Mouse (Mus musculus) adrenal gland, postnatal 0 days (tissue): Measurements from ENCODE around the gene Olfr178. TPM values are rescaled to one million over a fixed set of nuclear protein-coding genes. Genes with fewer than 3 reads are reported as not detected.

Source experiments
- polyA plus RNA-seq: library from polyadenylated mRNA; unstranded; fragments of >200 nt; fragmentation: Nextera tagmentation; extraction: Ambion mirVana; gene quantifications from 2 replicates; pipeline ENCODE4 v1.2.1, GENCODE M21; 2015

Gene Olfr178
- polyA plus RNA-seq = not detected in 2 replicates

GRCm38 (mm10) chr16:58891963-58892362 lies at the start of gene Olfr178:
Gene Olfr178, minus strand, starts transcription at chr16:58892063.

GRCm38 (mm10) chr16:58929292-58929691 lies 37.4 kb upstream of the Olfr178 start, which contains the start of gene Olfr180:
Gene Olfr180, minus strand, starts transcription at chr16:58929392.

GRCm38 (mm10) chr16:58928655-58929054 lies 36.8 kb upstream of the Olfr178 start, which contains the start of gene Olfr181:
Gene Olfr181, minus strand, starts transcription at chr16:58928755.

GRCm38 (mm10) chr16:58874668-58875067 lies 17.2 kb downstream of the Olfr178 start, which contains the start of gene Olfr177:
Gene Olfr177, minus strand, starts transcription at chr16:58874768.

Other genes with a start within 250 kb of the Olfr178 start
- 18.3 and 32.6 TPM in 2 replicates for gene Cpox, start 221.8 kb downstream of the Olfr178 start, polyA plus RNA-seq
- gene Gpr15, start 173.0 kb downstream of the Olfr178 start, polyA plus RNA-seq = 0.19 TPM in 1 of 2 replicates, not detected in the other
- gene Cldnd1, start 164.2 kb downstream of the Olfr178 start, polyA plus RNA-seq = 73.6 and 77.7 TPM in 2 replicates
- not detected in 2 replicates for gene Olfr172, start 128.9 kb downstream of the Olfr178 start, polyA plus RNA-seq
- gene Olfr173, start 91.8 kb downstream of the Olfr178 start, polyA plus RNA-seq = not detected in 2 replicates
- gene Olfr175-ps1, start 65.3 kb downstream of the Olfr178 start, polyA plus RNA-seq = not detected in 2 replicates
- gene Olfr177, start 17.3 kb downstream of the Olfr178 start, polyA plus RNA-seq = not detected in 2 replicates
- gene Olfr181, start 36.7 kb upstream of the Olfr178 start, polyA plus RNA-seq = not detected in 2 replicates
- not detected in 2 replicates for gene Olfr180, start 37.3 kb upstream of the Olfr178 start, polyA plus RNA-seq
- not detected in 2 replicates for gene Olfr183, start 103.3 kb upstream of the Olfr178 start, polyA plus RNA-seq
- not detected in 2 replicates for gene Olfr186, start 138.2 kb upstream of the Olfr178 start, polyA plus RNA-seq
- not detected in 2 replicates for gene Olfr187, start 147.7 kb upstream of the Olfr178 start, polyA plus RNA-seq
- not detected in 2 replicates for gene Olfr190, start 185.9 kb upstream of the Olfr178 start, polyA plus RNA-seq
- gene Olfr191, start 197.8 kb upstream of the Olfr178 start, polyA plus RNA-seq = not detected in 2 replicates
- not detected in 2 replicates for gene Olfr193, start 219.8 kb upstream of the Olfr178 start, polyA plus RNA-seq
- gene Olfr194, start 229.0 kb upstream of the Olfr178 start, polyA plus RNA-seq = not detected in 2 replicates